Mouse (Mus musculus) stomach, postnatal 0 days (tissue): ENCODE data around the gene Hist1h3b.

ENCODE experiments used
- CTCF ChIP-seq: IDR thresholded peaks from 2 replicates; pipeline ENCODE4 v1.5.1; 2016; ENCODE audit warnings: antibody characterized with exemption, low read depth, mild to moderate bottlenecking, moderate library complexity
- EP300 ChIP-seq: optimal IDR thresholded peaks from 2 replicates; pipeline ENCODE3; 2016; ENCODE audit warnings: antibody characterized with exemption

- TF ChIP-seq CTCF (no peak), EP300 (no peak)
These were observed 14.7 kb downstream of the Hist1h3b start for GRCm38 (mm10) chr13:23766772-23767171.
